Mouse (Mus musculus) left cerebral cortex, postnatal 14 days (tissue): ENCODE measurements around the gene Grid2. TPM values are rescaled to one million over a fixed set of nuclear protein-coding genes. Genes with fewer than 3 reads are reported as not detected.

ENCODE experiments used
- DNase-seq, 2 experiments: peaks; one replicate each; pipeline ENCODE4 v3.0.0; 2021 to 2022; ENCODE audit warnings: low spot score in 2 of 2, mixed read lengths in 1 of 2
- intact Hi-C: fragments of 180-260 bp; cut with DNase I; formaldehyde crosslinking; loops from one replicate; pipeline ENCODE4 v1.15.1; 2025
- total RNA-seq, 2 experiments: library from RNA; stranded (reverse); gene quantifications; 2 replicates each; pipeline ENCODE4 v1.2.3; 2021

The Grid2 gene
- total RNA-seq, 2 experiments from 2014 or later, result 23.2 to 23.9 TPM

- no peak for DNase-seq
- intact Hi-C loops, result no loop called here
Observed at GRCm38 (mm10) chr6:64504394-64504793, 1248.7 kb downstream of the Grid2 start.

- no peak for DNase-seq
- intact Hi-C loops, result no loop called here
Observed at GRCm38 (mm10) chr6:64542168-64542567, 1286.5 kb downstream of the Grid2 start.

GRCm38 (mm10) chr6:64553645-64554044, 1298.0 kb downstream of the Grid2 start:
- intact Hi-C loops, result no loop called here
- DNase-seq, result no peak

GRCm38 (mm10) chr6:64555220-64555619, 1299.5 kb downstream of the Grid2 start:
- peak; percentile 10 to 36 for DNase-seq
- intact Hi-C loops, result no loop called here

GRCm38 (mm10) chr6:64568599-64568998, 1312.9 kb downstream of the Grid2 start:
- intact Hi-C loops, result no loop called here
- peak; percentile 56 to 67 for DNase-seq

- intact Hi-C loops, result no loop called here
- no peak for DNase-seq
Observed at GRCm38 (mm10) chr6:64581338-64581737, 1325.7 kb downstream of the Grid2 start.

GRCm38 (mm10) chr6:64588487-64589205, 1333.0 kb downstream of the Grid2 start:
- intact Hi-C loops, result no loop called here

GRCm38 (mm10) chr6:64596261-64596660, 1340.6 kb downstream of the Grid2 start:
- intact Hi-C loops, result no loop called here
- peak in 1 of 2 experiments; percentile 51 for DNase-seq

More at GRCm38 (mm10) chr6:64588487-64589205, 1333.0 kb downstream of the Grid2 start:
- no peak for DNase-seq

- intact Hi-C loops, result no loop called here
- no peak for DNase-seq
Observed at GRCm38 (mm10) chr6:64596835-64597234, 1341.2 kb downstream of the Grid2 start.

GRCm38 (mm10) chr6:64598144-64598561, 1342.5 kb downstream of the Grid2 start:
- intact Hi-C loops, result no loop called here
- peak; percentile 12 to 26 for DNase-seq

- intact Hi-C loops, result no loop called here
- no peak for DNase-seq
Observed at GRCm38 (mm10) chr6:64605753-64606152, 1350.1 kb downstream of the Grid2 start.

- intact Hi-C loops, result no loop called here
- peak in 1 of 2 experiments; percentile 46 for DNase-seq
Observed at GRCm38 (mm10) chr6:64607041-64607440, 1351.4 kb downstream of the Grid2 start.

- peak; percentile 10 to 25 for DNase-seq
- intact Hi-C loops, result no loop called here
Observed at GRCm38 (mm10) chr6:64607942-64608341, 1352.3 kb downstream of the Grid2 start.

- intact Hi-C loops, result no loop called here
- DNase-seq, result no peak
Observed at GRCm38 (mm10) chr6:64616843-64617242, 1361.2 kb downstream of the Grid2 start.

- DNase-seq, result no peak
- intact Hi-C loops, result no loop called here
Observed at GRCm38 (mm10) chr6:64617417-64618135, 1361.9 kb downstream of the Grid2 start.

GRCm38 (mm10) chr6:64623404-64623803, 1367.7 kb downstream of the Grid2 start:
- no peak for DNase-seq
- intact Hi-C loops, result no loop called here

GRCm38 (mm10) chr6:64647661-64648060, 1392.0 kb downstream of the Grid2 start:
- intact Hi-C loops, result loop anchor here (5.0 kb wide), 1 partner anchor 1390 kb away; the partner anchor contains the start of gene Grid2

GRCm38 (mm10) chr6:64648196-64648595, 1392.5 kb downstream of the Grid2 start:
- no peak for DNase-seq
- intact Hi-C loops, result loop anchor here (5.0 kb wide), 1 partner anchor 1391 kb away; the partner anchor contains the start of gene Grid2

More at GRCm38 (mm10) chr6:64647661-64648060, 1392.0 kb downstream of the Grid2 start:
- DNase-seq, result no peak

GRCm38 (mm10) chr6:64649296-64650226, 1393.9 kb downstream of the Grid2 start:
- intact Hi-C loops, result loop anchor here (5.0 kb wide), 1 partner anchor 1392 kb away; the partner anchor contains the start of gene Grid2
- DNase-seq, result peak; percentile 82 to 85
